Mouse (Mus musculus): ENCODE results near the gene Tmem39b. TPM values are rescaled to one million over a fixed set of nuclear protein-coding genes. Genes with fewer than 3 reads are reported as not detected.

Tmem39b gene
- polyA plus RNA-seq, 1 experiment from 2014 or later, result 19.4 TPM

DNA sequence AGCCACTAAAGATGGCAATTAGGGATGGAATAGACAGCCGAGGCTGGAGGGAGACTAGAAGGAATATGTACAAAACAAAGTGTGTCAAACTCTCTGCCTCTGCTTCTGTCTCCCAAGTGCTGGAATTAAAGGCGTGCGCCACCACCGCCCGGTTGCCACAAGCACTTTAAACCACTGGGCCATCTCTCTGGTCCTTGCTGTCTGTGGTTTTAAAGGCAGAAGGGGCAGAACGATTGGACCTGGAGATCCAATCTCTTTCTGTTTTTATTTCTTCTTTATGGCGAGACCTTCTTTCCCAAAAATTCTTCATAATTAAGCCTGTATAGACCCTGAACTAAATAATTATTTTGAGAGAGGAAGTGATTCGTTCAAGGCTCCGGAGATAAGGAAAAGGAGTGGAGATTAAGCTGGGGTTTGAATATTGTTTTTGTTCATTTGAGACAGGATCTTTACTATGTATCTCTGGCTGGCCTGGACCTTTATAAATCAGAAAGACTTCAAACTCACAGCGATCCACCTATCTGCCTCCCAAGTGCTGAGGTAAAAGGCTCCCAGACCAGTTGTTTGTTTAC, 23.7 kb downstream of the Tmem39b start:
- H3K9ac ChIP-seq (replicated peaks), result peak overlapping the region; percentile 82
- peaks cover 18% of the 10 kb centered on the region for H3K4me1 ChIP-seq
- H3K4me3 ChIP-seq, result peak overlapping the region; percentile 91
- peak overlapping the region; percentile 91 for H3K27ac ChIP-seq (replicated peaks)
- H3K4me2 ChIP-seq (replicated peaks), result peak overlapping the region; percentile 87
- no peaks in the 10 kb centered on the region for H3K27me3 ChIP-seq
- no peak; the same call in 1 of the 2 replicates for ATAC-seq (replicated peaks)
- WGBS, result 9% methylated on average over 10 of the region's 10 CpGs
- peaks cover 24% of the 10 kb centered on the region for H3K36me3 ChIP-seq
- no peaks in the 10 kb centered on the region for H3K9me3 ChIP-seq

DNA sequence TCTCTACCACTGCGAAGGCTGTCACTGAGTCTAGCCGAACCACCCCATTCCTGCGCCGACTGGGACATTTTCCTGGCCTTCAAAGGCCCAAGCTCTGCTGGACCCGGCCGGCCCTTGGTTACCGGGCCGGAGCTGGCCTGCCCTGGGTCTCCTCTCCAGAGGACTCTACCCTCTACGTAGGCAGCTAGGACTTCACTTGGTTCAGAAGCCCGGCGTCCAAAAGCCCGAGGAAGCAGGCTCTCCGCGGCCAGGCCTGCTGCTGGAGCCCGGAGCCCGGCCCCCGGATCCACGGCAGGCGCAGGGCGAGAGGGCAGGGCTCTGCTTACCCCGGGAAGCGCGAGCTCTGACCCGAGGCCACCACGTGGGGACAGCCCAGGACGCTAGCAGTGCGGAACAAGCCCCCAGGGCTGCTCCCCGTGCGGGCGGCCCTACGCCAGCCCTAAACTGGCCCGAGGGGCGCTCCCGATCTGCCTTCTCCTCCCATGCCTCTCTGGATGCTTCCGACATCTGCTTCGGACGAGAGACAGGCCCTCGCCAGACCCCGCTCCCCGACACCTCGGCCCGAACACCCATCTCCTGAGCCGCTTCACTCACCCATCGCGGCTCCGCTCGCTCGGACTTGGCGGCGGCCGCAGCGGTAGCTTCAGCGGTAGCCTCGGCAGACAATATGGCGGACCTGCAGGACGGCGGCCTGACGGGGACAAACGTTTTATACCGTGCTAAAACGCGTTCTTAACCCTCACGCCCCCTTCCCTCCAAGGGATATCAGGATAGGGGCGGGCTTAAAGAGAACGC, 24.4 kb downstream of the Tmem39b start, which contains the start of gene Kpna6:
Kpna6 (minus strand) TSS at position 685 of the 795 bp plus-strand sequence.
- Histone ChIP-seq H3K27me3 (no peaks in the 10 kb centered on the region), H3K4me3 (peak within 1 kb of the TSS; percentile 91), H3K9me3 (no peaks in the 10 kb centered on the region), H3K36me3 (peaks cover 19% of the 10 kb centered on the region), H3K27ac (replicated peaks) (peak within 1 kb of the TSS; percentile 91), H3K4me1 (peaks cover 18% of the 10 kb centered on the region), H3K4me2 (replicated peaks) (peak within 1 kb of the TSS; percentile 87), H3K9ac (replicated peaks) (peak within 1 kb of the TSS; percentile 82)
- WGBS, result under 1% methylated on average over 65 of the region's 65 CpGs
- ATAC-seq (replicated peaks), result peak; percentile 94

DNA sequence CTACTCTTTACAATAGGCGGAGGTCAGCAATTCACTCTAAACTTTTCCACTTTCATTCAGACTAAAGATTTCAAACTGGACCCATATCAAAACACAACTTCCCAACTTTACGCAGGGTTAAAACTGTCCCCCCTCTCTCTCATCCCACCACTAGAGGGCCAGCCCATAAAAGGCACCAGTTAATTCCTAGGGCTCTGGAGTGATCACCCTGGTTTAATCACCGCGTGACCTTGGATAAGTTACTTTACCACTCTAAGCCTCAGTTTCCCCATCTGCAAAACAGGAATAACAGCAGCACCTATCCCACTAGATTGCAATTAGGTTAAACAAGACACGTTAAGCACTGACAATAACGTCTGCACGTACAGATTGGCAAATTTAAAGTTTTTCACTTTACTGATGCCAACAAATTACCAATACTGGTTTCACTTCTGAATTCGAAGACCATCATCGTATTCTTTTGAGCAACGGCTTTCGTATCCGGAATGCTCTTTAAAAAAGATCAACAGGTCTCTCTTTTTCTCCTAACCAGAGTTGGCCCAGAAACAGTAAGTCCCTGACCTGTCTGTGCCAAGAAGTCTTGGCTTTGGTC, 25.1 kb downstream of the Tmem39b start:
- peak; percentile 41; the same call in 1 of the 2 replicates for ATAC-seq (replicated peaks)
- peak overlapping the region; percentile 91 for H3K4me3 ChIP-seq
- peaks cover 18% of the 10 kb centered on the region for H3K4me1 ChIP-seq
- H3K36me3 ChIP-seq, result peaks cover 12% of the 10 kb centered on the region
- no peaks in the 10 kb centered on the region for H3K9me3 ChIP-seq
- H3K4me2 ChIP-seq (replicated peaks), result peak overlapping the region; percentile 87
- H3K27ac ChIP-seq (replicated peaks), result peak overlapping the region; percentile 91
- WGBS, result 6% methylated on average over 12 of the region's 12 CpGs
- H3K27me3 ChIP-seq, result no peaks in the 10 kb centered on the region
- peak overlapping the region; percentile 82 for H3K9ac ChIP-seq (replicated peaks)

DNA sequence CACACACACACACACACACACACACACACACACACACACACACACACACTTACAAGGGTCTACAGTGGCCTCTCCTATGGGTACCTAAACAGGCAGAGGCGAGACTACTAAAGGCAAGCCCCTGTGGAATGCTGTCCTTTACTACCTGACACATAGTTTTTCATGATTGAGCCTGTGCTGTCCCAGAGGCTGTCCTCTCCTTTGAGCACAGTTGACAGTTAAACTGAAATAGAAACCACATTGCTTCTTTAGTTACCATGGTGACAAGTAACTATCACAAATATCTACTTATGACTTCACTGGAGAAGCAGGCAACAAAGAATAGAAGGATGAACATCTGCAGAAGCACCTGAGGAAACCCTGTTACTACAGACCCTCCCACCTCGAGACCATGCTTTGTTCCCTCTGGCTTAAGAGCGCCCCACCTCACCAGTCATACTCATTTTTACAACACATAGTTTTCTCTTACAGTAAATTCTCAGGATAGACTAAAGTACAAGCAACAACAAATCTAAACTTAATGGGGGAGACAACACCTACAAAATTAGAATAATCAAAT, 34.3 kb downstream of the Tmem39b start:
- Histone ChIP-seq H3K27me3 (no peaks in the 10 kb centered on the region), H3K9me3 (no peaks in the 10 kb centered on the region), H3K36me3 (peaks cover 42% of the 10 kb centered on the region), H3K4me3 (no peak overlapping the region), H3K9ac (replicated peaks) (no peak overlapping the region), H3K27ac (replicated peaks) (no peak overlapping the region), H3K4me2 (replicated peaks) (no peak overlapping the region), H3K4me1 (no peaks in the 10 kb centered on the region)
- no peak for ATAC-seq (replicated peaks)
- WGBS, result 84% methylated on average over 3 of the region's 3 CpGs

DNA sequence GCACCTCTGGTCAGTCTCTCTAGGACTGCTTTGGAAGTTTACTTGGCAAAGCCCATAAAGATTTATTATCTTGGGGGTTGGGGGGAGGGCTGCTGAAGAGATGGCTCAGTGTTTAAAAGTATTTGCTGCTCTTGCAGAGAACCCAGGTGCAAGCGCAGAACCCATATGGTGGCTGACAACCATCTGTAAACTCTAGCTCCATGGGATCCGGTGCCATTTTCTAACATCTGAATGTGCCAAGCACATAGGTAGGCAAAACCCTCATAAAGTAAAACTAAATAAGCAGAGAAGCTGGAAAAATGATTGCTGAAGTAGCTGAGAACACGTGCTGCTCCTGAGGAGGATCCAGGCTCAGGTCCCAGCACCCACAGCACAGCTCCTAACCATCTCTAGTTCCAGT, 35.1 kb downstream of the Tmem39b start:
- Histone ChIP-seq H3K27me3 (no peaks in the 10 kb centered on the region), H3K9ac (replicated peaks) (no peak overlapping the region), H3K9me3 (no peaks in the 10 kb centered on the region), H3K36me3 (peaks cover 49% of the 10 kb centered on the region), H3K27ac (replicated peaks) (no peak overlapping the region), H3K4me3 (no peak overlapping the region), H3K4me1 (no peaks in the 10 kb centered on the region), H3K4me2 (replicated peaks) (no peak overlapping the region)
- ATAC-seq (replicated peaks), result no peak
- WGBS, result 86% methylated on average over 3 of the region's 3 CpGs

DNA sequence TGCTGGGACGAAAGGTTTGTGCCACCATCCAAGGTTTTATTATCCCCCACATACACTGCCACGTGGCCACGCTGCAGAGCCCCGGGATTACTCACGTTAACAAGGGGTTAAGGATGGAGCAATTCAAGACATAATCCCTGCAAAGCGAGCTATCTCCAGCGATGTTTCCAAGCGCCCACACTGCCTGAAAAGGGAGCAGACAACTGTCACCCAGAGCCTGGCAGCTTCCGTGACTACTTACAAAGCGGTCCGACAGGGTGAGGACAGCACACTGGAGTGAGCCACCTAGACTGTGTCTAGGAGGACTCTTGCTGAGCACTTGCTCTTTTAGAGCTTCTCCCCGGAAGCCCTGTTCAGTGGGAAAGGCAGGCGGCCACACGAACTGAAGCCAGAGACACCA, 41.9 kb downstream of the Tmem39b start:
- Histone ChIP-seq H3K9me3 (no peaks in the 10 kb centered on the region), H3K27me3 (no peaks in the 10 kb centered on the region), H3K36me3 (peaks cover 86% of the 10 kb centered on the region), H3K4me1 (no peaks in the 10 kb centered on the region), H3K4me3 (no peak overlapping the region), H3K4me2 (replicated peaks) (no peak overlapping the region), H3K27ac (replicated peaks) (no peak overlapping the region), H3K9ac (replicated peaks) (no peak overlapping the region)
- WGBS, result 87% methylated on average over 14 of the region's 14 CpGs
- ATAC-seq (replicated peaks), result no peak

DNA sequence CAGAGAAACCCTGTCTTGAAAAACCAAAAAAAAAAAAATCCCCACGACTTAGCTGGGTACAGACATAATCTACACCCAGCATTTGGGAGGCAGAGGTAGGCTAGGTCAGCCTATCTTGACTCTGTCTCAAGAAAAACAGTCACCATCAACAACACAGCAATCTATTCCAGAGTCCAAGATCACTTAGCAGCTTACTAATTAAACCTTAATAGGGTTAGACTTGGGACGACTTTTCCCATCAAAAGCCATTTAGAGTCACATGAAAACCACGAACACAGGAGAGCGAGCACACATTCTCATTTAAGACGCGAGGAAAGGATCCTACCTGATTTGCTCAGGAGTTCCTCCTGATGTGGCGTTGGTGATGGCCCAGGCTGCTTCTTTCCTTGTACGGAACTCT, 46.3 kb downstream of the Tmem39b start:
- no peaks in the 10 kb centered on the region for H3K9me3 ChIP-seq
- peaks cover 89% of the 10 kb centered on the region for H3K36me3 ChIP-seq
- no peaks in the 10 kb centered on the region for H3K27me3 ChIP-seq
- no peak for ATAC-seq (replicated peaks)
- H3K4me2 ChIP-seq (replicated peaks), result no peak overlapping the region
- no peak overlapping the region for H3K4me3 ChIP-seq
- no peak overlapping the region for H3K9ac ChIP-seq (replicated peaks)
- no peak overlapping the region for H3K27ac ChIP-seq (replicated peaks)
- H3K4me1 ChIP-seq, result no peaks in the 10 kb centered on the region
- 93% methylated on average over 8 of the region's 8 CpGs for WGBS

DNA sequence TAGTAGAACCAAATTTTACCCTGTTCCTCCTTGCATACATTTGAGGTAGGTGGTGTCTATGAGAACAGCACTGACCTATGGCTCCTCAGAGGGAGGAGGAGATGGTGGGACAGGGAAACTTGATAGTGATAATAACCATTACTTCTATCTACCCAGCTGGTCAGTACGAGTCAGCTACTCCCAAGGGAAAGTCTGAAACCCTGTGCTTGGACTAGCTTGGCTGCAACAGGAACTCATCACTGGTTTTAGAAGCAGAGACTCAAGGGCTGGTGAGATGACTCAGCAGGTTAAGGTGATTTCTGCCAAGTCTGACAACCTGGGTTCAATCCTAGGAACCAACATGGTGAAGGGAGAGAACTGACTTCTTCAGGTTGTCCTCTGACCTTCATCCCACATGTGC, 48.0 kb downstream of the Tmem39b start:
- H3K9ac ChIP-seq (replicated peaks), result no peak overlapping the region
- no peak overlapping the region for H3K27ac ChIP-seq (replicated peaks)
- H3K27me3 ChIP-seq, result no peaks in the 10 kb centered on the region
- H3K36me3 ChIP-seq, result peaks cover 79% of the 10 kb centered on the region
- H3K4me3 ChIP-seq, result no peak overlapping the region
- ATAC-seq (replicated peaks), result no peak
- no peaks in the 10 kb centered on the region for H3K9me3 ChIP-seq
- no peaks in the 10 kb centered on the region for H3K4me1 ChIP-seq
- H3K4me2 ChIP-seq (replicated peaks), result no peak overlapping the region
- 95% methylated on average over 1 of the region's 1 CpGs for WGBS

DNA sequence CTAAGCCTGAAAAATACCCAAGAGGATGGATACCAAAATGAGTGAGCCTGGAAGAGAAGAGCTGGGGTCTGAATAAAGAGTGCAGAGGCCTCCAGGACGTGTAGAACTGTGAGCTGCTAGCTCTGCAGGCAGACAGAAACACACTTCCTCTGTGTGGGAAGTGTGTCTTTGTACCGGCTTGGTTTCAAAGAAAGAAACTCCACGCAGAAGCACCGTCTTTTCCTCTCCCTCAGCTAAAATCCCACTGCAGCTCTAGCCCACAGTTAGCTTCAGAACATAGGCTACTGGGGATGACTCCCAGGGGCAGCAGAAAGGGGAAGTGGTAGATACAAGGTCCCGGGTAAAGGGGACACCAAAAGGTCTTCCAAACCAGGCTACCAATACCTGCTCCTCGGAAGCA, 51.4 kb downstream of the Tmem39b start:
- no peaks in the 10 kb centered on the region for H3K27me3 ChIP-seq
- H3K4me2 ChIP-seq (replicated peaks), result no peak overlapping the region
- H3K9me3 ChIP-seq, result no peaks in the 10 kb centered on the region
- H3K4me3 ChIP-seq, result no peak overlapping the region
- H3K9ac ChIP-seq (replicated peaks), result no peak overlapping the region
- no peak for ATAC-seq (replicated peaks)
- no peak overlapping the region for H3K27ac ChIP-seq (replicated peaks)
- H3K4me1 ChIP-seq, result peaks cover 9% of the 10 kb centered on the region
- peaks cover 49% of the 10 kb centered on the region for H3K36me3 ChIP-seq
- 92% methylated on average over 6 of the region's 6 CpGs for WGBS

DNA sequence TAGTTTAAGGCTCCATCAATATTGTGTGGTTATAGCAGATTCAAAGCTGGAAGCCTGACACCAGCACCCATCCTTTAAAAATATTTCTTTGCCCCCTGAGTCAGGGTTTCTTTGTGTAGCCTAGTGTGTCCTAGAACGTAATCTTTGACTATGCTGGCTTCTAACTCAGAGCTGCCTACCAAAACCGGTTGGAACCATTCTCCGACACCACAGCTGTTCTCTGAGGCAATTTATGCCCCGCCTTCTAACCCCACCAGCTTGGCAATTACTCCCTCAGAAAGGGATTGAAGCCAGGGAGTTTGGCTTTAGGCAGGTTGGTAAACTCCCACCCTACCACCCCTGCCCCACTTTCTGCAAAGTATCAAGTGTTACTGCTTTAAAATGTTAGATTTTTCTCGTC, 54.9 kb downstream of the Tmem39b start:
- peak overlapping the region; percentile 90 for H3K4me2 ChIP-seq (replicated peaks)
- no peak overlapping the region for H3K9ac ChIP-seq (replicated peaks)
- peak overlapping the region; percentile 66 for H3K4me3 ChIP-seq
- no peak for ATAC-seq (replicated peaks)
- no peaks in the 10 kb centered on the region for H3K27me3 ChIP-seq
- H3K4me1 ChIP-seq, result peaks cover 38% of the 10 kb centered on the region
- H3K9me3 ChIP-seq, result no peaks in the 10 kb centered on the region
- H3K27ac ChIP-seq (replicated peaks), result peak overlapping the region; percentile 8
- peaks cover 39% of the 10 kb centered on the region for H3K36me3 ChIP-seq
- WGBS, result 38% methylated on average over 5 of the region's 5 CpGs

DNA sequence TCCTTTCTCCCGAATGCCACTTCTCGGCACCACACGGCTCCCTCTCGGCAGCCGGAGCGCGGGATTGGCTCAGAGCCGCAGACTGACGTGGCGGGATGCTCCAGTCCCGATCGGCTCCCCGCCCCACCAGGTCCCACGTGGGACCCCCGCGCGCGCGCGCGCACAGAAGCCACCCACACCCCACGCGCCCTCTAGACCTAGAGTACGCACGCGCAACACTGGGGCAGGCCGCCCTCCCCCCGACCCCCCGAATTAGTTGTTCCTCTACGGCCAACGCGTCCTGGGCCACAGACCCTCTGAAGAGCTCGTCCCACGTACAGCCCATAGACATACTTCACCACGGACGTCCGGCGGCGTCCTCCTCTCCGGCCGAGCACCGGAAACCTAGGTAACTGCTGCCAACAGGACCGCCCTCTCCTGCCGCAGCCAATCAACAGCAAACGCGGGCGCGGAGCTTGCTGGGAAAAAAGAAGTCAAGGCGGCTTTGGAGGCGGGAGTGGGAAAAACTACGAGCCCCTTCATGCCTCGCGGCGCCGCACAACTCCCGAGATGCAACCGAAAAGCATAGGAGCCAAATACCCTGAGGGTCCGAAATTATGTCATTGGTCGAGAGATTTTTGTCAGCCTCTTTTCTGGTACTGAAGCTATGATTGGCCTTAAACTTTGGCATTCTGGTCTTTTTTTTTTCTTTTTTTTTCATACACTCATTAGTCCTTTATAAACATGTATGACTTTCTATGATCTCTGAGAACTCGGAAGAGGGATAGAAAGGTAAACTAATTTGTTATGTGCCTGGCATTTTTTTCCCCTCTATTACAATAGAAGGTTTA, 55.8 kb downstream of the Tmem39b start, which contains the start of gene Txlna:
Txlna (minus strand) TSS at position 428 of the 830 bp plus-strand sequence.
- peak within 1 kb of the TSS; percentile 66 for H3K4me3 ChIP-seq
- under 1% methylated on average over 60 of the region's 60 CpGs for WGBS
- peaks cover 38% of the 10 kb centered on the region for H3K36me3 ChIP-seq
- H3K4me2 ChIP-seq (replicated peaks), result peak within 1 kb of the TSS; percentile 90
- H3K9ac ChIP-seq (replicated peaks), result peak within 1 kb of the TSS; percentile 74
- no peaks in the 10 kb centered on the region for H3K9me3 ChIP-seq
- peak within 1 kb of the TSS; percentile 95 for H3K27ac ChIP-seq (replicated peaks)
- peak; percentile 95 for ATAC-seq (replicated peaks)
- H3K4me1 ChIP-seq, result peaks cover 38% of the 10 kb centered on the region
- H3K27me3 ChIP-seq, result no peaks in the 10 kb centered on the region

Measured in forebrain, embryonic 15.5 days (tissue).